Mouse (Mus musculus): ENCODE measurements around the gene Olfr221. TPM values are rescaled to one million over a fixed set of nuclear protein-coding genes. Genes with fewer than 3 reads are reported as not detected.

Olfr221 gene
- total RNA-seq, 2 experiments from 2014 or later, result not detected

DNA sequence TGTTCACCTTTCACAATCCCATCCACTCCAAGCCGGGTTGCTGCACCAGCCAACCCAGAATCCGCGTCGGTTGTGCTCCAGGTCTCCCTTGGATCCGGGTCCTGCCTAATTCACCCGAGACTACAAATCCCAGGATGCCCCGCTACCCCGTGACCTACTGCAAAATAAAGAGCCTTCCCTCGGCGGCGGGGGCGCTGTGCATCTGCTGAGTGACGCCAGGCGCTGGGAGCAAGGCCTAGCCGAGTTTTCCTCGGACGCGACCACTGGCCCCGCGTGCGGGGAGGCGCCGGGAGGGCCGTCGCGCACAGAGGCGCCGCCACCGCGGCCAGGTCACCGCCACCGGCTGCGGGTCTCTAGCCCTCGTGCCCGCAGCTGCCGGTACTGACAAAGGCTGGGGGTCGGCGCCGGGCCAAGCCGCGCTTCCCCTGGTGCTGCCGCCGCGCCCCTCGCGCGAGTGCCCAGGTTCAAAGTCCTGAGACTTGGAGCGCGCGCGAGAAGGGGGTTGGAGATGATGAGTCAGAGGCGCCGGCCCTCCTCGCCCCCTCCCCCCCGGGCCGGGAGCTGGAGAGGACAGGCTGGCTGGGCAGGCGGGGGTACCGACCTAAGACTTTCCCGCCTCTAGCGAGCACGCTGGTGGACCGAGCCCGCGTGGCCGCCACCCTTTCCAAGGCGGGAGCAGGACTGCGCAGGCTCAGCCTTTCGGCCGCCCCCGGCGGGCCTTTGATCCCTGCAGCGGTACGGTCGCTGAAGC is 22.5 kb downstream of the Olfr221 start:
- DNase-seq, result peak; percentile 96 to 97
- intact Hi-C loops (cut with DNase I), result no loop called here

DNA sequence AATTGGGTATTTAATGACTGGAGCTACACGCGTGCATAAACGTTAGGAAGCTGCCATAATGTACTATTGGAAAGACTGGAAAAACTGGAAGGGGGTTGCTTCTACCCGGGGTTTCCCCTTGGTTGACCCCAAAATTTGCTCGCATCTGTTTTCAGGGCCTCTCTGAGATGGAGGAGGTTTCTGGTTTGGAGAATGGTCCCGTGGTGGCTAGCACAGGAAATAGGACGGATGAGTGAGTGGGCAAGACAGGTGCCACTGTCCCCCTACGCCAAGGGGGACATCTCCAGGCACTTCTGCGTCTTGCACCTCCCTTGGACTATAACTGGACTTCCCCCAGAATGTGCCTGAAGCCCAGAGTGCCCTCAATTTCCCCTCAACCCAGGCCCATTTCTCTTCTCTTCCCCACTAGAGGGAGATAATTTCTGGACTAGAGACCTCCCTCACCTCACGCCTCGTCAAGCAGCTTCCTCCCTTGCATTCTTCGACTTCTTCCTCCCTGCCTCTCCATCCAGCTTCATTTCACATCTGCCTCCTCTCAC is 23.1 kb downstream of the Olfr221 start:
- intact Hi-C loops (cut with DNase I), result no loop called here
- DNase-seq, result no peak

DNA sequence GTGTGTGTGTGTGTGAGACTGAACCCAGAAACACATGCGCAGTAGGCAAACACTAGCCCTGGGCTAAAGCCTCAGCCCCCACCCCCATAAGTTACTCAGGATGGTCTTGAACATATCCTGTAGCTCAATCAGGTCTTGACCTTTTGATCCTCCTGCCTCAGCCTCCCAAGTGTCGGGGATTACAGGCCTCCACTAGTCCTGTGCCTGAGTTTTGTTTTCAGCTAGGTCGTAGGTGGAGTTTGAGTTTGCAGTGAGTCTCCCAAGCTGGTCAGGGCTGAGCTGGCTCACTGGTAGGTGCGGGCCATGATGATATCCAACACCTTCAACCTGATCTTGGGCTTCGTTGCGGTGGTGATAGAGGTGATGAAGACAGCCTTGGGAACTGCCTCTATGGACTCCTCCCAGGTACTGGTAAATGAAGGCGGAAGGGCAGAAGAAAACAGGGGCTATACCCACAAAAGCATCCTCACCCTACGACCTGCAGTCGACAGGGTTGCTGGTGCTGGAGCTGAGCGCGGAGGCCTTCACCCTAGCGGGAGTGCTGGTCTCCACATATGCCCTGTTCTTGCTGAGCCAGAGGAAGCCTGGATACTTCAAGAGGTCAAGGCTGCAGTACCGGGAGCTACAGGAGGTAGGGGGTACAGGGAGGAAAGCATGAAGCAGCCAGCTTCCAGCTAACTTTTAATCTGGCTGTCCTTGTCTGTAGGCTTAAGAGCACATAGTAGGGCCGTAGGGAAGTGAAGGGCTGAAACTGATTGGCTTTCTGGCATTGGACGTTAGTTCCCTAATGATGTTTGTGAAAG is 23.8 kb downstream of the Olfr221 start:
- no peak for DNase-seq
- intact Hi-C loops (cut with DNase I), result no loop called here

DNA sequence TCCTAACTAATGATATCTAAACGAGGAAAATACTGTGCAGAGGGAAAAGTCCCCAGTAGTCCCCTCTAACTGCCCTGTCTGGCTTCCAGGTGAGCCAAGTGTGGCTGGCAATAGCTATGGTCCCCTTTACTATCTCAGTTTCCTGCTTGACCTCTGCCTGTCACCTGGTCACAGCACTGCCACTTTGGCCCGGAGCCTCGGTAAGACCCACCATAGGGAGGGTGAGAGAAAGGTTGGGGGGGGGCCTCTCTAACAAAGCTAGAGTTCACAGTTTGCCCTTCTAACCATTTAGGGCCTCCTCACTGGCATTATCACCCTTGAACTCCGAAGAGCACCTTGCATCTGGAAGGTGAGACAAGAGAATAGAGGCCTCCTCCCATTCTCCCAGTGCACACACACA is 24.6 kb downstream of the Olfr221 start:
- intact Hi-C loops (cut with DNase I), result no loop called here
- DNase-seq, result no peak

DNA sequence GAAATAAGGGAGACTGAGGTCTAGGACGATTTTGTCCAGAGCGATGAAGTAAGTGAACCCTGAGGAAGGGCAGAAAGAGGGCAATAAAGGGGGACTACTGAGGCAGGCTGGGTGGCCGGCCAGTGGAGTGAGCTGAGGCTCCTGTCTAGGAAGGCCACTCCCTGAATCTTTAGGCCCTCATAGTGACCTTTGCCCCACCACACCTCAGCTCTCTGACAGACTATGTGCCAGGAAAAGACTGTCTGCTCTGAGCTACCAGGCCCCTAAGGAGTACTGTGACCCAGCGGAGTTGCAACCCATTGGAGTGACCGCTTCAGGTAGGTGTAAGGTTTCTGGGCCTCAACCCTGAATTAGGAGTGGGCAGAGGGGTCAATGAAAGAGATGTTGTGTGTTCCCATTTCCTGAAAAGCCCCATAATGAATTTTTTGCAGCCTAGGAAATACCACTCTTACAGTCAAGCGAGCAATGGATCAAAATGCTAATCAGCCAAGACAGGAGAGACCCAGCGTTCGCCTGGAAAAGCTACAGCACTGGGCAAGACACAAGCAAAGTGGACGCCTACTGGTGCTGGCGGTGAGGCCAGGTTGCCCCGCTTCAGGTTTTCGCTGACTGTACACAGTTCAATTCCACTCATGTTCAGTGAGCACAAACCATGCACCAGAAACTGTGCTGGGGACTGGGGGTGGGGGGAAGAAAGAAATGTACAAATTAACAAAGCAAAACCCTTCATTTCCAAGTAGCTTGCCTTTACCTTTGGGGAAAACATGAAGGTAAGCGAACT is 25.4 kb downstream of the Olfr221 start:
- no peak for DNase-seq
- intact Hi-C loops (cut with DNase I), result no loop called here

DNA sequence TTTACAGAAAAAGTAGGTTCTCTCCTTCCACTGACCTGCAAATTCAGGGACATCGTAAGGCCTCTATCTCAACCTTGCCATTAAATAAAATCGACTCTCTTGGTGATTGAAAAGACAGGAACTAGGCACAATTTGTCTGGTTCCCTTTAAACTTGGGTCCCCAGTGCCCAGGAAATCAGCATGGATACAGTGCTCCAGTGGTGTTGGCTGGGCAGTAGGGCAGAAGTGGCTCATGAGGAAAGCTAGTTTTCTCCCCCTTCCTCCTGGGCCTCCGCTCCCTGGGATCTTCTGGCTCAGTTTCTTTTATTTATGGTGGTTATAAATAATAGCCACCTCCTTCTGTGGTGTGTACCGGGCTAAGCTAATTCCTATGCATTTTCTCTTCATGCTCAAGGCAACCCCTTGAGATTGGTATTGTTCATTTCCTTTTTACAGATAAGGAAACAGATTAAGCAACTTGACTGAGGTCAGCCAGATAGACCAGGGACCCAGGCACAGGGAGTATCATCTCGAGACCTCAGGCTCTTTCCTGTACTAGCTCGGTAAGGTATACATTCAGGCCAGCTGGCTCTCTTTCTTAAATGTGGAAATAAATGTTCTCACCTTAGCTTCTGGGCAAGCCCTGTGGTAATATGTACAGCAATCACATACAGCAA is 26.7 kb downstream of the Olfr221 start, which contains the start of gene Tmem253:
Tmem253 (plus strand) TSS at position 214 of the 656 bp plus-strand sequence.
- intact Hi-C loops (cut with DNase I), result no loop called here
- DNase-seq, result no peak

DNA sequence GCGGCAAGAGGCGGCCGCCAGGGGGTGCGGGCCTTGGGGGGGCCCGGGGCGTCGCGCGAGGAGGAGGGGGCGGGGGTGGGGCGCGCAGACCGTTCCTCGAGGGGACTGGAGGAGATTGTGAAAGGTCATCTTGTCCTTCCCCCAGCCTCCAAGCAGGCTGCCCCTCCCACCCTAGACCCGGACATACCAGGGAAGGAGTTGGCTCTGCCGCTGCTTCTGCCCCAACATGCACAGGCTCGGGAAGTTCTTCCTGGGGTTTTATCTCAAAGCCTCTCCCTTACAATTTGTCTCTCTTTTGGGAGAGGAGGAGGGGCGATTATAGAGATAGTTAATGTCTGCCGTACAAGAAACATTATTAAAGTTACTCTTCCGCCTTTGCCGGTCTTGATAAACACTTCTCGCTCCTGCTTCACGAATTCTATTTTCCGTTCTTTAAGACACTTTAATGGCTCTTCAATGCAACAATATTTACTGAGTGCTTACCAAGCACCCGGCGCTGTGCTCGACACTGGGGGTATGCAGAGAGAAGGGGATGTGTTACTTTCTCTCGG is 27.4 kb downstream of the Olfr221 start:
- no peak for DNase-seq
- intact Hi-C loops (cut with DNase I), result no loop called here

DNA sequence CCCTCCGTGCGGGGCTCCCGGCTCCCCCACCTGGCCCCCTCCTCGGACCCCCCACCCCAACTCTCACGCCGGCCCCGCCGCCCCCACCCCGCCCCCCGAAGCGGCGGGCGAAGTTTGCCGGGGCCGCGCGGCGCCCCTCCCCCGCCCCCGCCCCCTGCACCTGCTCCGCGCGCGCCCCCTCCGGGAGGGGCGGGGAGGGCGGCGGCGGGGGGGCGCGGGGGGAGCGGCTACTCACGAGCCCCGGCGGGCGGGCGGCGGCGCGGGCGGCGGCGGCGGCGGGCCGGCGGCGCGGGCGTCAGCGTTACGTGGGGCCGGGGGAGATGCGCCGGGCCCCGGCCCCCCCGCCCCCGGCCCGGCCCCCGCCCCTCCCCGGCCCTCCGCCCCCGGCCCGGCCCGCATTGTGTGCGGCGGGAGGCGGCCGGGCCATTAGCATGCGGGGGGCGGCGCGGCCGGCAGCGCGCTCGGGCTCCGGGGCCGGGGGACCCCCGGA is 27.9 kb downstream of the Olfr221 start:
- no peak for DNase-seq
- intact Hi-C loops (cut with DNase I), result no loop called here

DNA sequence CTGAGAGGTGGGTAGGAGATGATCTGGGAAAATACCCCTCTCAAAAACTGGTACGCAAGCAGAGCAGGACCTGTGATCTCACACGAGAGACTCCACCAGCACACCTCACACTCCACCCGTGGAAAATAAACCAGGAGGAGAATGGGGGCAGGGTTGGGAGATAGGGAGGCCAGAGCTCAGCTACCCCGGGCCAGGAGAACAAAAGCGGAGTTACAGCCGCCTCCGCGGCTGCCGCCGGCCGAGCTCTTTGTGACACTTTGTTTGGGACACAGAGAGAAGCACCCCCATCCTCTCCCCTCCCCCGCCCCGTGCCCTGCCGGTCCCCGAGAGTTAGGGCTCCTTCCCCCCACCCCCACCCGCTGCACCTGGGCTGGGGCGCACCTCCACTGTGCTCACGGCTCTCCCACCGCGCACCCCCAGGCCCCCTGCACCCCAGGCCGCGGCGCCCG is 28.5 kb downstream of the Olfr221 start:
- DNase-seq, result no peak
- intact Hi-C loops (cut with DNase I), result no loop called here

DNA sequence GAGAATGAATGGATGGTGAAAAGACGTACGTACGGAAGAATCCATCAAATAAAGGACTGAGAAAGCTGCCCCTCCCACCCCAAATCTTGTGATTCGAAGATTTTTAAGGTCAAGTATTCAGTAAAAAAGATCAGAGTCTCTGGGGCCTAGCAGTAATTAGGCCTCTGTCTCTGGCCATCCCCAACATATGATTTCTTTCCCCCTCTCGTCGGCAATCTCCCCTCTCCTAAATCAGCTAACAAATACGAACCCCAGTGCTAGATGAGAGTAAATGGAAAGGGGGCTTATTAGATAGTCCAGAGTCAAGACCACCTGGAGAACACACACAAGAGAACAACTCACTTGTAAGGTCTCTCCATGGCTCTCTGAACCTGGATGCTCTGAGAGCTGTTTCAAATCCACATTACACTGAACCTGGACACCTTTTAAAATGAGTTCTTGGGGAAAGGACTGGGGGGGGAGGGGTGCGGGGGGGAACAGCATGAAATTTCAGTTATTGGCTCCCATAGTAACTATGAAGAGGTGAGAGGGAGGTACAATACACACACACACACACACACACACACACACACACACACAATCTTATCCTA is 29.1 kb downstream of the Olfr221 start:
- intact Hi-C loops (cut with DNase I), result no loop called here

DNA sequence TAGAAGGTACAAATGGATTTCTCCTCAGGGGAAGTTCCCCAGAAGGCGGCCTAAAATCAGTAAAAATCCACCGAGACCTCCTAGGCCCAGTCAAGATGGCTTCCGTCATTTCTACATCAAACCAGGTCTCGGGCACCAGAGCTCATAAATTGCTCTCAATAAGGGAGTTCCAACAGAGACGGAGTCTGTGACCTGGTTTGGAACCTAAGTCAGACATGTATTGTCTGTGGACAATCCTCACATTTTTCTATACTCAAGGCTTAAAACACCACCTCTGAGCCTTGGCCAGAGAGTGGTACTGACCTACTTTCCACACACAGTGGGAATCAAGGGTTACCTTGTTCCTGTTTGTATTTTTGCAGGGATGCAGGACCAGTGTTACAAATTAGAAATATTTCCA is 29.7 kb downstream of the Olfr221 start:
- intact Hi-C loops (cut with DNase I), result no loop called here
- DNase-seq, result no peak

More for the DNA sequence above, 29.1 kb downstream of the Olfr221 start:
- no peak for DNase-seq

DNA sequence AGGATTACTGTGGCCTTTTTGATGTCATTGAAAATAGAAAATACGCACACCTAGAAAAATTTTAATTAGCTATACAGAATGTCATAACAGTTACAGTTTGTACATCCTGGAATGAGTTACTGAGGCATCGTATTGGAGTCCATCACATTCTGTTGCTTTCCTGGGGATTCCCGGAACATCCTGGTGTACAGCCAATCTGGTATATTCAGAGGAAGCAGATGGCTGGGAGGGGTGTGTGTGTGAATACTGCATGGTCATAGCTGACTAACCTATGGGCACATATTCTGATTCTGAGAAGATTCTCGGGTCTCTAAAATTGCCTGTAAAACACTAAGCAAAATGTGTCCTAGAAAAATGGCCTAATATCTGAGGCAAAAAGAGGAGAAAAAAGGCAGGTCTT is 30.2 kb downstream of the Olfr221 start:
- intact Hi-C loops (cut with DNase I), result no loop called here
- DNase-seq, result no peak

DNA sequence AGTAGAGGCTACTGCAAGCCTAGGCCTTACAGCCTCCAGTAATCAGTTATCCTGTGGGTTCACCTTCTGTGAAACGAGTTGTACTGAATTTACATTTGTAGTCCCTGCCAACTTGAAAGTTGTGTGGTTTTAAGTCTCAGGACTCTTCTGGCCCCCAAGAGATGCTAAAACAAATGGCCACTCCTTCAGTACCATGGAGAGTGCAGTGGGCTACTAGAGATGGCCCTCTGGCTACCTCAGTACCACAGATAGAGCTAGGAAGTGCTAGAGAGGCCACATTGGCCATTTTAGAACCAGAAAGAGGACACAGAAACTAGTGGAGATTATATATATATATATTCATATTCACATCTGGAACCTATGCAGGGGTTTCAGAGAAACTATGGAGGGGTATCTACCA is 30.6 kb downstream of the Olfr221 start:
- no peak for DNase-seq
- intact Hi-C loops (cut with DNase I), result no loop called here

DNA sequence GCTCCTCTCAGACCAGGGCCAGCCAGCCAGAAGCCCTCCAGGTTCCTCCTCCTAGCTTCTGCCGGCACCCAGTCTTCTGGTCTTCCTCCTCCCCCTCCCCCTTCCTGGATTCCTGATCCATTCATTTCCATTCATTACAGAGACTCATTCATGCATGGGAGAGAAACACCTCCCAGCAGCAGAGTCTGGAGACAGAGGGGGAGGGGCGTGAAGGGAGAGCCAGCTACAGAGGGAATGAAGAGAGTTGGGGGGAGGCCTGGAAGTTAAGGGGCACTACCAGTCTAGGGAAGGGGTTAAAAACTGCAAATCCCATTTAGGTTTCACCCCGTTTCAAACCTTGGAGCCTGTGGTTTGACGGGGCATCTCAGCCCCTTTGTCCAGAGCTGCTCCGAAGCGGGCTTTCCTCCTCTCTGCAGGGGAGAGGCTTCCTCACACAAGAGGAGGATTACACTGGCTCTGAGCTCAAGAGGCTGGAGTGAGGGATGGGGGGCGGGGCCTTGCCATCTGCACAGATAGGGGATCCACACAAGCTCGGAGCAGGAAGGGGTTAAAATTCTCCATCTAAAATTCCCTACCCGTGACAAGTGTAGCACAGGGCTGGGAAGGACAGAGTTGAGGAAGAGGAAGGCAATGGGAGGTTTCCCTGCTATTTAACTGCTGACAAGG is 31.7 kb downstream of the Olfr221 start:
- intact Hi-C loops (cut with DNase I), result no loop called here
- DNase-seq, result no peak

DNA sequence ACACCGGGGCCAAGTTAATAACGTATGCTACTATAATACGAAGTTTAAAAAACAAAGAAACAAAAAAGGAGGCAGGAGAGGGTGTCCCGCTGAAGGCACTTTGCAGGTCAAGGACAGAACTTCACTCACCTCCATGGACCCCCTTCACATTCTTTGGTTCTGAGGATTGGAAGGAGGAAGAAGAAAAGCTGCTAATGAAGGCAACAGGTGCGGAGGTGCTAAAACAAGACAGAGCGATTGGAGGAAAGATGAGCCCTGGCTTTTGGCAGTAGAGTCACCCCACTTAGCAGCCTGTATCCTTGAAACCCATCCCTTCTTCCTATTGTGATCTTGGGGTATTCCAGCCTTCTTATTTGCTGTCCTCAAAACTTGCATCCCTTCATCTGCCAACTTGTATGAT is 32.4 kb downstream of the Olfr221 start:
- intact Hi-C loops (cut with DNase I), result loop anchor here (2.0 kb wide), 1 partner anchor 109 kb away; no protein-coding TSS in a partner anchor
- DNase-seq, result no peak

DNA sequence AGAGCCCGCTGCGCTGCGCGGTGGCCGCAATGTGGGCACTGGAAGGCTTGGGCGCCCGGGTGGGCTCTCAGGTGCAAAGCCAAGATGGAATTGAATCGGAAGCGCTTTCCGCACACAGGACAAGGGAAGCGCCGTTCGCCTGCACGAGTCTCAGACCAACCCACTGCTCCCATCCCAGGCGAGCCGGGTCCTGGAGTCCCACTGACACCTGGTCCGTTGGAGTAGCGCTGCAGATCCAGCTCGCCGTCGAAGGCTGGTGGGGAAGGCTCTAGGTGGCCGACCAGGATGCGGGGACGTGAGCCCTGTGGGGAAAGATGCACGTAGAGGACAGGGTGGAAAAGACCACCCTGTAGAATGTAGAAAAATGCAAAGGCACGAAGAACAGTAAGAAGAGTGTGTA is 32.9 kb downstream of the Olfr221 start:
- intact Hi-C loops (cut with DNase I), result loop anchor here (2.0 kb wide), 1 partner anchor 109 kb away; no protein-coding TSS in a partner anchor
- DNase-seq, result no peak

DNA sequence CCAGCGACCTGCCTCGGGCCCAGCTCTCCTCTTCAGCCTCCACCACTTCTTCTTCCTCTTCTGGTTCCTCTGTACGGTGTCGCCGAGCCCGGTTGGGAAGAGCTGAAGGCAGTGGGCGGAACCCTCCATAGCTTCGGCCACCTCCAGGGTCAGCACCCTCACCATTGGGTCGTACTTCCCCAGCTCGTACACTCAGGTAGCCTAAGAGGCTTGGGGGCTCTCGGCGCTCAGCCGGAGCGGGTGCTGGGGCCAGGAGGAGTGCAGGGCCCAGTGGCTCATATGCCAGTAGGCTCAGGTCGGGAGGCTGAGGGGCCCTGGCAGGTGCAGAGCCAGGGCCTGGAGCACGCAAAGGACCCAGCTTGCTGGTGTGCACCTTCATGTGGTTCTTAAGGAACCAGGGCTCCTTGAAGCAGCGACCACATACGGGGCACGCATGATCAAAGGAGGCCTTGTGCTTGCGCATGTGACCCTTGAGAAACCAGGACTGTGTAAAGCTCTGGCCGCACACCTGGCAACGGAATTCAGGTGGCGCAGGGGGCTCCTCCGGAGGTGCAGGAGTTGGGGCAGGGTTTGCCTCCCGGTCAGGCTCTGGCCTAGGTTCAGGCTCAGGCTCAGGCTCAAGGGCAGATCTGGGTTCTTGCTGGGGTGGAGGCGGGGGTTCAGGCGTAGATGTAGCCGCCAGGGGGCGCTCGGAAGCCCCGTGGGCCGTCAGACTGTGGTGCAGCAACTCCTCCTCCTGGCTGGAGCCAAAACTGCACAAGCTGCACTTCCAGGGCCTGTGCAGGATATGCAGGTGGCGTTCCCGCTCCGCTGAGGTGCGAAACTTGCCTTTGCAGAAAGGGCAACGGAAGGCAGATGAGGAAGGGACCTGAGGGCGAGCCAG is 33.7 kb downstream of the Olfr221 start:
- DNase-seq, result peak; percentile 77 to 89
- intact Hi-C loops (cut with DNase I), result loop anchor here (2.0 kb wide), 1 partner anchor 108 kb away; no protein-coding TSS in a partner anchor

DNA sequence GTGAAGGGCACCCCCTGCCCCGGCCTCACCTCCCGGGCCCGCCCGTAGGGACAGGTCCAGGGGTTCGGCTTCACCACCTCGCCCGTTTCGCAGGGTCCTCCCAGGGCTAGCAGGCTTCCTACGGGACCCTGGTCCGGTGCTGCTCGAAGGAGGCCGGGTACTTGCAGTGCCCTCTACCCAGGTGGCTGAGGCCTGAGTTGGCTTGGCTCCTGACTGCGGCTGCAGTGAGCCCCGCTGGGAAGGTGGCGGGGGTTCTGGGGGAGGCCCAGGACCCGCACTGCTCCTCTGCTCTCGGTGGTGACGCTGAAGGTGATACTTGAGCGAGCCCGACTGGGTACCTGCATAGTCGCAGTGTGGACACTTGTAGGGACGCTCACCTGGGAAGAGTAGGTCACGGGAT is 35.5 kb downstream of the Olfr221 start:
- no peak for DNase-seq
- intact Hi-C loops (cut with DNase I), result no loop called here

Measured in gastrocnemius, postnatal 36 days (tissue).